Mouse (Mus musculus) adipocyte (in vitro differentiated cells): ENCODE results near the gene Nfix.
A peak's percentile ranks its signal among the peaks of the same experiment; 100 is the strongest.

Source experiments
- DNase-seq: peaks from one replicate; pipeline ENCODE4 v3.0.0-alpha.2; 2016; ENCODE audit warnings: low spot score

The Nfix gene

DNA sequence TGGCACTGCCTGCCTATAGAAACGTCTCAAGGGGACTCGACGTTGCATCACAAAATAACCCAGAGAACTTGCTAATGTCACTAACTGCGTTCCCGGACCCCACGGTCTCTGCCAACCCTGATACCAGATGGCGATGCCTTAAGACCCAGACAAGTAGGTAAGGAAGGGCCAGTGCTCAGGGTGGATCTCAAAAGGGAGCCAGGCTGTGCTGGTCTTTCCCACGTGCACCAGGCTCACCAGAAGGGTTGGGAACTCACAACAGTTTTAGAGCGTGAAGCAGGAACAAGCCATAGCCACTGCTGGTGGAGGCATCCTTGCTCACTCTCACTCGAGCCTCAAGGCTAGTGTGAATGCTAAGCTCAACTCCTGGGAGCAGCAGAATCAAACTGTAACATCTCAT lies 32.9 kb downstream of the Nfix start:
- DNase-seq: no peak

DNA sequence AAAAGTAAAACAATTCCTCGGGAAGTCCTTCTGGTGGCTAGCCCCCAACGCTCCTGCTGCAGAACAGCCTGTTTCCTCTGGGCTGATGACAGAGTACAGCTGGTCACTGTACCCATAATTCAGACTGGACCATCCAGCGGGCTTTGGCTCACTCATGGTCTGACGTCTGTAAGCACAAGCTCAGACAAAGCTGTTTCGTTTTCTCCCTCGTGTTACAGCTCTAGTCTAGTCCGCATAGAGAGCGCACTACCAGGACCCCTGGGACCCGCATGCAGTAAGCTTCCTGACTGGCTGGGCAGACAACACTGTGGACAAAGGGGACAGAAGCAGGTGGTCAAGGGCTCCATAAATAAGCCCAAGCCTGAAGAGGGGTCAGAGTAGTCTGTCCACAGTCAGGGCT lies 33.7 kb downstream of the Nfix start:
- no peak for DNase-seq

DNA sequence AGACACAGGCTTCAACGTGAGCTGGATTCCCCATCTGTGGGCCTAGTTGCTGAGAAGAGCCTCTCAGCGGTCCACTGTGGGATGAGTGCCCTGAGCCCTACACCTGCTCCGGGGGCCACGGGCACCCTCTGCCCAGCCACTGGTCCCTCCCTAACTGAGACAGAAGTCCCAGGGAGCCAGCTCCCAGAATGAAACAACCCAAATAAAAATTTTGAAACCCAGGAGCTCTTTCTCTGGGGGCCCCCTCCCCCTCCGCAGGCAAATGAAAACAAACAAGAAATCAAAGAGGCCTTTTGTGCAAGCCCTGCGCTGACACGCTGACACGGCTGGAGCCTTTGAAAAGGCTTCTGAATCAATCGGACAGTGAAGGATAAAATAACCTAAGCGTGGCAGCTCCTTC lies 34.5 kb downstream of the Nfix start:
- DNase-seq: no peak

DNA sequence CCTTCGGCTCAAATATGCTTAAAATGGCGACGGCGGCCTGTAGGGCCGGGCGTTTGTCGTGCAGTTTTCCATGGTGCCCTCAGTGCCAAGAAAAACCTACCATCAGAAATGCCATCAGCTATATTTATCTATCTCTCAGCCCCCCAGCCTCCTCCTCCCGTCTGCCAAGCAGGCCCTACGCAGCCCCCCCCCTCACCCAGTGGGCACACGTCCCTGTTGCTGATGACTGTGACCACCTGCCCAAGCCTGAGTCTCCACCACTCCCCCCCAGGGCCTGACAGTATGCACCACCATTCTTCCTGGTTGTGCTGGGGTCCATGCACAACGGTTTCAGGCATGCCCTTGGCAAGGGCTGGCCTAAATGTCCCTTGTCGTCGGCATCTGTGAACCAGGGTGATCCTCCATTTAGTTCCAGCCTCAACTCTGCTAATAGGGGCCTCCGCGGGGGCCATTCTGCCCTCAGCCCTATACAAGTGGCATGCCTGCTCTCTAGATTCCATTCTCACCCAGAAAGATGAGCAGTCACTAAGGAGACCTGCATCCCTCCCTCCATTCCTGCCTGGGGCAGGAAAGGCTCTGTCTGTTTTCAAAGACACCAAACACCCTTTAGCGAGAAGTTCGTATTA lies 35.2 kb downstream of the Nfix start:
- no peak for DNase-seq

DNA sequence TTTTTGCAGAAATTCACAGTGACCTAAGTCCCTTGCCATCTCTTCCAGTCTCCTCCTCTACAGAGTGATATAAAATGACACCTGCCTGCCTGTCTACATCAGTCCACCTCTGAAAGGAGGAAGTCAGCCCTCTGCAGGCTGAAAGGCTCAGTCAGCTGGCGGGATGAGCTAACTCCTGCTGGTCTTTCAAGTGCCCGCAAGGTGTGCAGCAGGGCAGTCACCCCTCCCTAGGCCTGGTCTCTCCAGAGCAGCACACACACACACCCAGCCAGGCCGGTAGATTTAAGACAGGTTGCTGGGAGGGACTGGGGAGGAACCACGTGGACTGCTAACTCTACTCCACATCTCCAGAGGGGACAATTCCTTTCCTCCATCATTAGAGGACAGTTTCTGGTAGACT lies 36.0 kb downstream of the Nfix start:
- no peak for DNase-seq

DNA sequence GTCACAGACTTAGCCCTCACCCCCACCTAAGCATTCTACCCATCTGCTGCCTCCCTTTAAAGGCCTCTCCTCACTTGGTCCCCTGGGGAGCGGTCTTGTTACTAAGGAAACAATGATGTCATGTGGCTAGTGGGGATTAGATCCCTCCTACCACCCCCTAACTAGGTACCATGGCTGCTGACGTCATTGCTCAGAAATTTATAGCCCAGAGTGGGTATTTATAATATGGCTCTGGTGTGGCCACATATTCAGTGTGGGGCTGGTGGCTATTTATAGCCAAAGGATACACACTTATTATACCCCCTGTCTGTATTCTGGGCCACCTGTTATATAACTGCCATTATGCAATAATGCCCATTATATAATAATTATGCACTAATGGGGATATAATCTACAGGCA lies 39.2 kb downstream of the Nfix start:
- no peak for DNase-seq

DNA sequence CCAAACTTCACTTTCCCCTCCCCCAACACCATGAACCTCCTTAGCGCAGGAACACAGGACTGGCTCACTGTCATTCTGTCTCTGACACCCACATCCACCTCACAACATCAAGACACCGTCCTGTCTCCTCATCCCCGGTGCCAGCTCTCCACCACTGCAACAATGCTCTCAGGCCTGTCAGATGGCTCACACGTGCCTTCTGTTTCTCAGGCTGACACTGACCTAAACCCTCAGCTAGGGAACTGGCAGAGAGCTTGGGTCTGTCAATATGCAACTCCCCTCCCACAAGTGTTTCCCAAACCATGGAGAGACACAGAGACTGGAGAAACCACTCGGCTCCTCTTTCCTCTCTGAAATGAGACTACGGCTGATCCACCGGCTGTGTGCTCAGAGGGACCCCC lies 39.7 kb downstream of the Nfix start:
- no peak for DNase-seq

DNA sequence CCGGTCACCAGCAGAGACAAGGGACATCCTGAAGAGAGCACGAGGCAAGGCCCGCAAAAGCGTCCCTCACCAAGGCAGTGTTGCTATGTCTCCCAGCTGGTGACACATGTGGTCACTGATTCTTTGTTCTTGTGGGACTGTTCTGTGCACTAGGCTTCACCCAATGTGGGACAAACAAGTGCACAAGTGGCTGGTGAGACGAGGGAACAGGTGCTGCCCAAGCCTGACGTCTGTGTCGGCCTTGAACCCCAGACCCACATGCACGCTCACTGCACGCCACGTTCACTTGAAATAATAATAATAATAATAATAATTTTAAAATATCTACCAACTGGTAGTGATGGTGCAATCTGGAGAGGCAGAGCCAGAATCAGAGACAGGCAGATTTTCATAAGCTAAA lies 40.4 kb downstream of the Nfix start:
- no peak for DNase-seq

DNA sequence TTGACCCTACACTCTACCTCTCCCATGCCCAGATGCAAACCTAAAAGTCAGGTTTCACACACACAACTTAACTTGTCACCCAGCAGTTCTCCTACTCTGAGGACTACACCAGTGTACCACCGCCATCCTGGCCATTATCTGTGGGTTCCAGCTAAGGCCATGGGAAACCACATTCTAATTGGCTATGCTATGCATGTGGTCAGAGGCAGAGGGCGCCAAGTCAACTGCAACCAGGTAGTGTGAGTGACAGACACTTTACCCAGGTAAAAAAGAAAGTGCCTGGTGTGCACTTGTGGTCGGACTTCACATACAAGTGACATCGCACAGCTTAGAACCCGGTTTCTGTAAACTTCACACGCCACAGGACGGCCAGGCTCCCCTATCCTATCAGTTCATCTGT lies 41.0 kb downstream of the Nfix start:
- DNase-seq: peak; percentile 52

DNA sequence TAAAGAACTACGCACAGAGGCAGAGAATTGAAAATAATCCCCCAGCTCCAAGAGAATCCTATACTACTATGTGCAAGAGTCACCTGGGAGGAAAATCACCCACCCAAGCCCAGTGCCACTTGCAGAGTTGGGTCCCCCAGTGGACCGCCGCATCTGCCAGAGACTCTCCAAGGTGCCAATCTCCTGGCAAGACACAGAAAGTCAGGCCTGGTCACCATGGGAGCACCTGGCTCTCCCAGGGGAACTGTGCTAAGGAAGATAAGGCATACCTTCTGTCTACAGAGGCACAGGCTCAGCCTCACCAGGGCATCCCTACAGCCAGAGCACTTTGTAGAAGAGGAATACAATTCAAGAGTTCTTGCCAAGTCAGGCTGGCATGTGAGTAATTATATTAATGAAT lies 41.8 kb downstream of the Nfix start:
- DNase-seq: no peak

DNA sequence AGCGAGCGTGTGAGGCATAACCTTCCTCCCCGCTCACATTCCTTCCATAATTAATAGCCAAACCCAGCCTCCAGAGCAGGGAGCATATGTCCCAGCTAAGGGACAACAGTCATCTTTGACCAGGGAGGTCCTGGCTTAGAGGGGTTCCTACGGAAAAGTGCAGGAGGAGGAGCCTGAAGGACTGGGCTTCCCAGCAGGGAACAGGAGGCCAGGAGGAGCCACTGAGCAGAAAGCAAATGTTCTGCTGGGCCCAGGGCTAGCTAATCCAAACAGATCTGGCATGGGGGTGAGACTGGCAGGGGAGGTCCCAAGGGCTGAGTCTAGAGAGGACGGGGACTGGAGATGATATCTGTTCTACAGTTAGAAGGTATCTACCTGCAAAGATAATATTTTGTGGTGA lies 42.6 kb downstream of the Nfix start:
- no peak for DNase-seq

DNA sequence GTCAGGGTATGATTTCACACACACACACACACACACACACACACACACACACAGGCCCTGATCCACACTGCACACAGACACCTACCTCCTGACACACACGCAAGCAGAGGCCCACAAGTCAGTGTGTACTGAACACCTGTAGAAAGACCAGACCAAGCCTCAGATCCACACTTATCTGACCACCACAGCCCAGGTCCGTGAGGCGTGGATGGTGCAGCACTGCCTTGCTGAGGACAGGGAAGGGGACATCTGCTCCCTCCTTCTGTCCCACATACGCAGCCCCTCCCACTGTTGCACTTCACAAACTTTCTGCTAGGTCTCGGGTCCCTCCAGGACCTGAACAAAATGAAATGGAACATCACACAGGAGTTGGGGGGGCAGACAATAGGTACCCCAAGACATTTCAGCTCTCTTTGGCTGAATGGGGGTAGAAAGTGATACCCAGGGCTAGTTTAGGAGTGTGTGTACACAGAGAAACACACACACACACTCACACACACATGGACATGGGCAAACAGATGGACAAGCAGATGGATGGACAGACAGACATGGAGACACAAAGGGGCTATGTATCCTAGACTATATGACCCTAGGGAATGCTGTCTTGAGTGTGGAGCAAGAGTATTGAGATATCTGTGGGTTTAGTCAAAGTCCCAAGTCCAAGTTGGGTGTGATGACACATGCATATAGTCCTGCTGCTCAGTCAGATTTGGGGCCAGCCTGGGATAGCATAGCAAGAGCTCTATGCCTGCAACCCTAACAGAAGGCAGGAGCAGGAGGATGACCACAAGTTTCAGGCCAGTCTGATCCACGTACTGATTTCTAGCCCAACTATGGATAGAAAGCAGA lies 47.2 kb downstream of the Nfix start:
- no peak for DNase-seq

DNA sequence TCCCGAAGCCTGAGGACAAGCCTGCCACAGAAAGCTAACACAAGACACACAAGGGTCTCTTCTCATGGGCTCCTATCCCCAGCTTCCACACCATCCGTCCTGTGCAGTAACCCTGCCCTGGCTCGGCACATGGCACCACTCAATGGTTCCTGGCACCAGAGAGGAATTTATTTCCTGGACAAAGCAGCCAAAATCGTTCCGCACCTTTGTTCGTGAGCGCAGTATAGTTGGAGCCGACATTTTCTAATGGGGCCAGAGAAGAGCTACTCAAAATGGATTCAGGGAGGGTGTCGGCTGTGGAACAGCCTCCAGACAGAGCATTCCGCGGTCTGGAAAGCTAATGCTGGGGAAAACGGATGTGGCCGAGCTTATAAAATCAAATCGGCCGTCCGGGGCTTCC lies 50.6 kb downstream of the Nfix start:
- no peak for DNase-seq

DNA sequence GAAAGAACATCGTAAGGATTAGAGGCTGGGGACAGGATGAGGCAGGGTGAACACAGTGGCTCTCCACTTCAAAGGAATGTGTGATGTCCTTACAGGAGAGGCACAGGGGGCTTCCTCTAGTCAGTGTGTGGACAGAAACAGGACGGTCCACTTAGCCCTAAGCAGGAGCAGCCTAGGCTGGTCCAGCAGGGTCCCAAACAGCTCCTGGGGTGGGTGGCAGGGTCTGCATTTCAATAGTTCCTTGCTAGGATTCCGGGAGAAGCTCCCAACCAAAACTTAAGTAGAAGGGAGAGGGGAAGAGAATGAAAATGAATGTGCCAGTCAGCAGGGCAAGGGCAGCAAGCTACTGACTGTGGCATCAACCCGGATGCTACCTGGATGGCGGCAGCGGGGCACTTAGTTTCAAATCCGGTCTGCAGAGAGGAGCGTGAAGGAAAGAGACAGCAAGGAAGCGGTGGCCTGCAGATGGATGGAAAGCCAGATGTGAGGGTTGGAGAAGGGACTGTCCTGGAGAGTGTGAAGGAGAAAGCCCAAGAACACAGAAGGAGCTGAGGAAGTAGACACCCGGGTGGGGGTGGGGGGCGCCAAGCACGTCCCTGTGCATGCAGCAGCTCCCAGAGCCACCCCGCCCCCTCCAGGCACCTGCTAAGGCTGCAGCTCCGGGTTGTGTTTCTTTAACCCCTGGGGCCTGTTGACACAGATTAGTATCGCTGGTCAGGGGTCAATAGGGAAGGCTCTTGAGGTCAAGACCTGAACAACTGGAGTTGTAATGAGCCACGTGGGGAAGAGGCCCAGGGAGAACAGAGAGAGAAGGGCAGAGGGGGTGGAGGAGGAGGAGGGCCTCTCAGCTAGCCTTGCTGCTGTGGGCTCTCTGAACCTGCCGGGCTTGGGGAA lies 54.9 kb downstream of the Nfix start:
- DNase-seq: peak; percentile 65

DNA sequence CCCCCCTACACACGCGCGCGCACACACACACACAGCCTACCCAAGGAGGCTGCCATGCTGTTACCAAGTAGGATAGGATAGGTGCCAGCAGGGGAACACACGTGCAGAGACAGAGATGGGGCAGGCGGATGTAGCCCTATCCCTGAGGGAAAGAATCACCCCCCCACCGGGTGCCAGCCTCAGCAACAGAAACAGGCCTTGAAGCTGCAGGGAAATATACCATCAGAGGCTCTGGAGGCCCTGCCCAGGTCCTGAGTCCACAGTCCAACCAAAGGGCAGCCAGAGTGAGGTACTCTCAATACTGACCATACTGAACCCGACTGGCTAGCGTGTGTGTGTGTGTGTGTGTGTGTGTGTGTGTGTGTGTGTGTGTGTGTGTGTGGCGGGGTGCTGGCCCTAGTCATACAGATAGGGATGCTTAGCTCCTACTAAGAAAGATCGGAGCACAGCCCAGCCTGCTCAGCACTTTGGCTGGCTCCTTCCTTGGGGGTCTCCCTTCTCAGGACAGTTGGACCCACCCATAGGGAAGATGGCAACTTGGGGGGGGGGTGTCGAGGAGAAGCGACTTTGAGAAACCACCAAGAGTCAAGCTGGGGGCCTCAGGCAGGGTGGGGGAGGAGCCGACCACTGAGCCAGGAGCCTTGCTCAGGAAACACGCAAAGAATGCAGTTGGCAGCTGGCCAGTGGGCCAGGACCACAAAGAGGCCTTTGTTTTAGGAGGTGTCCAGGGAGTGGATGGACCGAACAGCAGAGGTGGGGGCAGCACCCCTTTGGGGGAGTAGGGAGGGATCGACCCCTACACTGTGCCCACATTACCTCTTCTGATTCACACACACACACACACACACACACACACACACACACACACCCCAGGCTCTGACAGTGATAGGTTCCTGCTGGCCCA lies 56.4 kb downstream of the Nfix start:
- no peak for DNase-seq

DNA sequence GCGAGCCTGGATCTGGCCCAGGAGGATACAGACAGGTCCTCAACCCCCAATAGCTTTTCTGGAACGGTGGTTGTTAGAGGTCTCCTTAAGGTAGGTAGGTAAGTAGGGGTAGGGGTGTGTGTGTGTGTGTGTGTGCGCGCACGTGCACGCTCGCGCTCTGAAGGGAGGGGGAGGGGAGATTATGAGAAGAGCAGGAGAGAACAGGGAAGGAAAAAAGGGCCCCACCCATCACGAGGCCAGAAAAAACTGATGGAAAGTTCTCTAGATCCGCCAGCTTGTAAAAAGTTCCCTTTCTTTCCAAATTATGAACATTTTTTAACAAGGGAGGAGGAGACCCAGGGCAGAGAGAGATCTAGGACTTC lies 57.1 kb downstream of the Nfix start:
- DNase-seq: peak; percentile 47

DNA sequence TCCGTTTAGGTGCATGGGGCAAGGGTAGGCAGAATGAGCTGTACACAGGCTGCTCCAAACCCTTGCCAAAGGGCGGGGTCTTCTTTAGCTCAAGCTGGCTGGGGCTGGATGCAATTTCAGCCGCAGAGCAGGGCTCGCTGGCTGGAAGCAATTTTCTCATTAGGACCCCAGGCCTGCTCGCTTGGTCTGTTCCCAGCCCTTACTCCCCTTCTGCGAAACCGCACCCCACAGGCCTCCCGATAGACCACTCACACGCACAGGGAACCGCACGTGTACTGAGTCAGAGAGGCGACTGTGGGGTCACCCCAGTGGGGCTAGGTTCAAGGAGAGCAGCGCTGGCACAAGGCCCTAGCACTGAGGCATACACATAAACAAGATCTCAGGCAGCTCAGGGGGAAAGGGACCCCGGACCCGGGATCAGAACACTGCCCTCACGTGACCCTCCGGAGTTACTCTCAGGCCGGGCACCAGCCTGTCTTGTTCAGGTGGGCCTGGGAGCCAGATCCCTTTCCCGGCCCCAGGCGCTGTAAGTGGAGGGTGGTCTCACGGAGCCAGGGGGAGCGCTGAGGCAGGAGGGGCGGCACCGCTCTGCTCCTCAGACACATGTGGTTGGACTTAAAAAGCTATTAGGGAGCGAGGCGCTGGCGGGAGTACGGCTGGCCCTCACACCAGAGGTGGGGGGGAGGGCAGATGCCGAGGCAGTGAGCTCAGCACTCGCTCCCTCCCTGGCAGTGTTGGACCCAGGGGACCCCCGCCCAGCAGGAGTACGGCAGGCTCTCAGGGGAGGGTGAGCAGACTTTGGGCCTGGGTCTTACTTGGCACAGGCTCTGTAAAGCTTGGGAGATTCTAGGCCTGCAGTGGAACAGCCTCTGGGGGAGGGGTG lies 57.7 kb downstream of the Nfix start:
- DNase-seq: peak; percentile 65

DNA sequence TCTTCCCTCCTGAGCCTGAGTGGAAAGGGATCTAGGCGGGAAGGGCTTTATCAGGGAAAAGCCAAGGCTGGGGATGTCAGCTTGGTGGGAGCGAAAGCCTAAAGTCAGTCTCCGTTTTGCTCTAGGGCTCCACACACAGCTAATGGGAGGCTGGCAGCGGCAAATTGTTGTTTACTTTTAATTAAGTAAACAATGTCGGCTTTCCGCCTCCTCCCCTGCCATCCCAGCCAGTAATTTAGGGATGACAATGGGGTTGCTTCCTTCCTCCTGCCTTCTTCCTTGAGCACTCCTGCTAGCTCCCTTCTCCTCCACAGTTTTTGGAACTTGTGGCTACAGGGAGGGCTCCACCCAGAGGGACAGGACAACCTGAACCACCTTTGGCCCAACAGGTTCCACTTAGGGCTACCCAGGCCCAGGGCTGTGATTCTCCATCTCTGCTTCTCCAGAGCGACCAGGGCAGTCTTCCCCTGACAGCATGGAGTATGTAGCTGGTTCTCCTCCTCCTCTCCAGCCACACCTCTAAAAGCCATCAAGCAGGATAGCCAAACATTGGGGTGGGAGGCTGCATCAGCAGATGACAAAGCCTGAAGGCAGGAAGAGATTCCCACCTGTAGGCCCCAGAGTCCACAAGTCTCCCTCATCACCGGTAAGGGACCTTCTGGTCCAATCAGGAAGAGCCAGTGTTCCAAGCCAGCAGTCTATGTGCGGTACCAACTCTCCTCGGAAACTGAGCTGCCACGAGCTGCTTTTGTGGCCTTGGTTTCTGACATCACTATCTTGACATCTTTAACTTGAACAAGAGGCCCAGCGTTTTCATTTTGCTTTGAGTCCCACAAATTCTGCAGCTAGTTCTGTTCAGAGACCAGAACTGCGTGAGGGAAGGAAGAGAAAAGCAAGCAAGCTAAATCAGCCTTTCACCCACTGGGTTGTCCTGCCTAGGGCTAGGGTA lies 59.0 kb downstream of the Nfix start:
- DNase-seq: no peak

DNA sequence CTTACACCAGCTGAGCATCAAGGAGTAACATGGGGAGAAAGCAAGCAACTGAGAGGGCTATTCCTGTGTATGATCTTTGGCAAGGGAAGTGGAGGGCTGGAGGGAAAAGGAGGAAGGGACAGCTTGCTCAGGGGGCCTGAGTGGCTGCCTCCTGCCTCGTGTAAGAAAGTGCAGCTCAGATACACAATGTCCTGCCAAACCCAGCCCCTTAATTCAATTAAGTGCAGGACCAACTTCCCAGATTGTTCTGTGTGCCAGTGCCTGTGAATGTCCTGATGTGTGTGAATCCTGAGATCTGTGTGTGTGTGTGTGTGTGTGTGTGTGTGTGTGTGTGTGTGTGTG lies 60.8 kb downstream of the Nfix start:
- DNase-seq: no peak
